Mouse (Mus musculus): Measurements from ENCODE around the gene Mixl1.

- TF ChIP-seq CTCF (IDR thresholded peaks at IDR 0.05; ENCODE audit: borderline replicate concordance, control insufficient read depth, extremely low read depth, insufficient read depth, low read length, poor library complexity) (no peak), POLR2A (IDR thresholded peaks at IDR 0.05; ENCODE audit: control insufficient read depth, extremely low read depth, insufficient read depth, low read length, poor library complexity) (no peak)
Measured at GRCm38 (mm10) chr1:180707813-180708212, 11.0 kb upstream of the Mixl1 start.
